Mouse (Mus musculus): ENCODE data around the gene Tmem179. TPM values are rescaled to one million over a fixed set of nuclear protein-coding genes. Genes with fewer than 3 reads are reported as not detected.

The Tmem179 gene
- not detected for total RNA-seq (2021)
- long read RNA-seq, experiment 1: 0 reads
- long read RNA-seq, experiment 2, partial matches to known transcripts: 0 of 1 reads
- long read RNA-seq, experiment 2, other reads (novel, unspliced or antisense): 0 of 1 reads

DNA sequence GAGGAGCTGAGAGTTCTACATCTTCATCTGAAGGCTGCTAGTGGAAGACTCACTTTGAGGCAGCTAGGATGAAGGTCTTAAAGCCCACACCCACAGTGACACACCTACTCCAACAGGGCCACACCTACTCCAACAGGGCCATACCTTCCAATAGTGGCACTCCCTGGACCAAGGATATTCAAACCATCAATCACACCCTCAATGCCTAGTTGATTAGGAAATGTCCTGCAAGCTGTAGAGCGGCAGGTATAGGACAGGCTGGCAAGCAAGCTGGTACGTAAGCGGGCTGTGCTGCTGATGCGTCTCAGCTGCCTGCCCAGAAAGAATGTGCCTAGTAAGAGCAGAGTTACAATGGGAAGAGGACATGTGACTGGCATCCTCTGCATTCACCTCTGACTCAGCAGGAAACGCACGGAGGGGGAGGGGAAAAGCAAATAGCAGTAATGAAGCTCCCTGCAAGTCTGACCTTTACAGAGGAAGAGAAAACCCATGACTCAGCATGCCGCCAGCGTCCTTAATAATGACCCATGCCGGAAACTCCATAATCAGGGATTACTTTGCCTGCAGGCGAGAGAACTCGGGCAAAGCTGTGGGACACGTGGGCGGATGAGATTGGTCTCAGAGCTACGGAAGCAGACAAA is at the start of gene Tmem179:
Gene Tmem179 (minus strand): TSS at position 51 of the 641 bp plus-strand sequence.
- intact Hi-C loops (cut with DNase I): loop anchor here (2.0 kb wide), 1 partner anchor 22 kb away; no protein-coding TSS in a partner anchor

DNA sequence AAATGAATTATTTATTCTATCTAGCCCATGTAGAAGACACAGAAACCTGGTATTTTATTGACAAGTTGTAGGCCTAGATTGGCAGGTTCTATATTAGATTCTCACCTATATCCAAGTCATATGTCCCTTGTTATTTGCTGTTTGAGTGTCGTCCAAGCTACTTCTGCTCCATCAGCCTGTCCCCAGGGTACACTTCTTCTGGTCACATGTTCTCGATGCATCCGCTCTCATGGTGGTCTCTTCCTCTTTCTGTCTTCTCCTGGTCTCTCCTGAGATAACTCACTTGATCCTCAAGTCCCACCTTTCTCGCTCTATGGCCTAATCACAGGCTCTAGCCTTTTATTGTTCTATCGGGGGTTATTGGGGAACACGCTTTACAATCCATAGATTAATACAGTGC is 46.5 kb upstream of the Tmem179 start:
- DNase-seq: no peak
- intact Hi-C loops (cut with DNase I): no loop called here

More for the DNA sequence above, at the start of gene Tmem179:
- DNase-seq: peak; percentile 35 to 65

DNA sequence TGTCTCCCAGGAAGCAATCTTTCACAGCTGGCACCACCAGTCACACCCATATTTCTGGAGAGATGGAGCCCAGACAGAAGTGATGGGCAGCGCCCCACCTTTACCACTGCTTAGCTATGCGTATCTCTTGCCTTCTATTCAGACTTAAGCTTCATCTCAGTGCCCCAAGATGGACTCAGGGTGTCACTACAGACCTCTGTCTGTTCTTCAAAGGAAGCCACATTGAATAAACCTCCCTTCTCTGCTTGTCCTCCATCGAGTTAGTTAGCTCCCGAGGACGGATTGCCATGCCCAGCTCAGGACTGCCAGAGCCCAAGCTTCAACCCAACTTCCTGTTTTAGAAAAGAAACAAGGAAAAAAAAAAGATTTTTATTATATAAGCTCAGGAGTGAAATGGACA is 45.9 kb upstream of the Tmem179 start:
- DNase-seq: no peak
- intact Hi-C loops (cut with DNase I): no loop called here

DNA sequence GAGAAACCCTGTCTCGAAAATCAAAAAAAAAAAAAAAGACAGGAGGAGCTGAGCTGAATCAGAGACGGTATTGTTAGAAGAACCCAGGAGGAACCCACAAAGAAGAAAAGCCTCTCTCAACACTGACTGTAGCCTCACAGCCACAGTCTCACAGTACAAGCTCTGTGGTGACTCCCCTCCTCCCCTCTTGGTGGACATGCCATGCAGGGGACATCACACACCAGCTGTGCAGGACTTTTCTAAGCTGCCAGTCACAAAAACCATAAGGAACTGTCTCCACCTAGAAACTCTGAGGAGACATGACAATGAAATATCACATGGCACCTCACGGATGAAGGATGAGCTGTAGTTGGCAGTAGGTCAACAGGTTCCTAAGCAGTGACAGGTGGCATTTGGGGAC is 44.6 kb upstream of the Tmem179 start:
- no peak for DNase-seq
- intact Hi-C loops (cut with DNase I): no loop called here

DNA sequence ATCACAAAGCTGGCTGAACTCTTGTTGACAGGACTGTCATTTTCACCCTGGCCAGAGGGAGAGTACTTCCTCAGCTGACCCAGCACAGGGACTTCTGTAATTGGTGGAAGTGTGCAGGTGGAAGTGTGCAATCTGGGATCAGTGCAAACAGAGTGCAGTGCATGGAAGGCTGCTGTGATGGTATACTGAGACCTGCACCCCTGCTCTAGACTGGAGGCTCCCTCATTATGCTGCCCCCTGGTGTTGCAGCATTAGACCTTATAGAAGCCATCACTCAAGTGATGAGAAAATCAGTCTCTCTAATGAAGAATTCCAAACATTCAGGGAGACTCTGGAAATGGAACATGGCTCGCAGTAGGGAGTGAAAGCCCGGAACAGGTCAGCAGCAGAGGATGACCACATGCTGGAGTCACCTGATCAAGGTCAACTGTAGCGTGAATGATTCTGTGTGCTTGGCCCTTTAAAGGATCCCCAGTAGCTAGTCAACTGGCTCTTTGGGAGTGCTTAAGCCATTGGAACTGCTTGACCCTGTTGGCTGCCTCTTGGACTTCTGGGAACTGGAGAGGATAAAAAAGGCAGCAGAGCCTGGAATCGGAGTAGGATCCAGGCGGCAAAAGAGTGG is 43.7 kb upstream of the Tmem179 start:
- DNase-seq: peak; percentile 34 to 49
- intact Hi-C loops (cut with DNase I): no loop called here

DNA sequence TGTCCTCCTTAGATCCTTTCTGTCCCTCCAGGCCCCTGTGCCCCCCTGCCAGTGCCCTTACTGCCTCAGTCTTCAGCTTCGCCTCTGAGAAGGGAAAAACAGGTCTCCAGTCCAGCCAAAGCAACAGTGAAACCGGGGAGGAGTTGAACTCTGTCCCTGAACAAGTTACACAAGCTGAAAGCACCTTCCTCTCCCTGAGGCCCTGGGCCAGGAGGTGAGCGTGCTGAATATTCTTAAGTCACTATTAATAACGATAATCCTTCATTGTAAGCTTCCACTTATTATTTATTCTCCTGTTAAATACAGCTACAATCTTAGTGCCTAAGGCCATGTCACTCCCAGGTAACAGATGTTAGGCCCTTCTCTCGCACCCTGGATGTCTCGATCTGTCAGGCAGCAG is 43.1 kb upstream of the Tmem179 start:
- intact Hi-C loops (cut with DNase I): no loop called here
- no peak for DNase-seq

DNA sequence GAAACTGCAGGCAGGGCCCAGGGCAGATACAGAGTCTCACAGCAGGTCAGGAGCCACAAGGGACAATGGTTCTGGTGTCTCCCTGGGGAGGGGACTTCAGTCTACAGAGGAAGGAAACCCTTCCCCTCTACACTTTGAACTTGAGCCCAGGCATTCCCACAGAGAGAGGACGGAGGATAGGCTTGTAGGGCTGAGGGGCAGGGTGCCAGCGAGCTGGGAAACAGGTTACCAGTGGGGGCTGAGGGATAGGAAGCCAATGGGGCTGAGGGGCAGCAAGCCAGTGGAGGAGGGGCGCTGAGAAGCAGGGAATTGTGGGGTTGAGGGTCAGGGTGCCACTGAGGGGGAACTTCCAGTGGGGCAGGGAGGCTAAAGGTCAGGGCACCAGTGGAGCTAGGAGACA is 42.7 kb upstream of the Tmem179 start:
- intact Hi-C loops (cut with DNase I): no loop called here
- DNase-seq: peak; percentile 51 to 57

DNA sequence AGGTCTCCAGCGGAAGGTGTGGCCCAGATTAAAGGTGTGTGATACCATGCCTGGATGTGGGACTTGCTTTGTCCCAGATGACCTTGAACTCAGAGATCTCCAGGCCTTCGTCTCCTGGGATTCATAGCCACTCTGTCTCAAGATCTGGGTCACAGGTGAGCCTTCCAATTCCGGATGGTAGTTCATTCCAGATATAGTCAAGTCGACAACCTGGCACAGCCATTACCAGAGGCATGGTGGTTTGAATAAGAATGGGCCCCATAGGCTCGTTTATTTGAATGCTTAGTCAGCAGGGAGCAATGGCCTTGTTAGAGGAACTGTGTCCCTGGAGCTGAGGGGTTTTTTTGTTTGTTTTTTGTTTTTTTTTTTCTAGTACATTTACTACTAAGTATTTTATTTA is 40.7 kb upstream of the Tmem179 start:
- no peak for DNase-seq
- intact Hi-C loops (cut with DNase I): no loop called here

DNA sequence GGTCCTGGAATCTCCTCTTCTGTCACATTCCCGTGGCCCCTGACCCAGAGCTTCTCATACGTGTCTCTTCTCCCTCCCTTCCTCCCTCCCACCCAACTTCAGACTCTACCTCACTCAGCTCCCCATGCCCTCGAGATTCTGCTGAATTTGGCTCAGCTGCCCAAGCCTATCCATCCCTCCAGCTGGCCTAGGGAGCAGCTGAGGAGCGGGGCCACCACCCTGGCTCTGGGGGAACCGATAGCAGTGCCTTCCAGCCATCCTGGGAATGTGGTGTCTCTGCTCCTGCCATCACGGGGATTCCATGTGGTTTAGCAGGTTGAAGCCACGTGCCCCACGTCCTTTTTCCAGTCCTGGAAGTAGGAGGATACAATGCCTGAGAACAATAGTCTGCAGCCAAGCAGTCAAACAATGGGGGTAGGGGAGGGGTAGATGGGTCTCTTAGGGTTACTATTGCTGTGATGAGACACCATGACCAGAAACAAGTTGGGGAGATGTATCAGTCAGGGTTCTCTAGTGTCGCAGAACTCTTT is 40.0 kb upstream of the Tmem179 start:
- intact Hi-C loops (cut with DNase I): no loop called here
- DNase-seq: no peak

DNA sequence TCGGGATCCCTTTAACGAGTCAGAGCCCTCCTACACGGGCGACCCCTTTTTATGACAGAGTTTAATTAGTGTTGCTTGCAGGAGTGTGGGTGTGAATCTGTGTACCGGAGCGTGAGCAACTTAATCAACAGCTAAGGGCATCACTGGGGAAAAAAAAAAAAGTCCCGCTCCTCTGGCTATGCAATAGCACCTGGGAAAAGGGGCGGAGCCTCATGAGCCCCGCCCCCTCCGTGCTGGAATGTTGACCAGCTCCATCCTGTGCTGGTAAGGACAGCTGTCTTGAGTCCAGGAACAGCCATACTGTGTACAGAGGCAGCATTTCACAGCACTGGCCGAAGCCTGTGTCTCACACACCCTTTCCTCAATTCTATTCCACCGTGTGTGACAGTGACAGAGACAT is 38.4 kb upstream of the Tmem179 start:
- intact Hi-C loops (cut with DNase I): loop anchor here (5.0 kb wide), 1 partner anchor 152 kb away; no protein-coding TSS in a partner anchor

DNA sequence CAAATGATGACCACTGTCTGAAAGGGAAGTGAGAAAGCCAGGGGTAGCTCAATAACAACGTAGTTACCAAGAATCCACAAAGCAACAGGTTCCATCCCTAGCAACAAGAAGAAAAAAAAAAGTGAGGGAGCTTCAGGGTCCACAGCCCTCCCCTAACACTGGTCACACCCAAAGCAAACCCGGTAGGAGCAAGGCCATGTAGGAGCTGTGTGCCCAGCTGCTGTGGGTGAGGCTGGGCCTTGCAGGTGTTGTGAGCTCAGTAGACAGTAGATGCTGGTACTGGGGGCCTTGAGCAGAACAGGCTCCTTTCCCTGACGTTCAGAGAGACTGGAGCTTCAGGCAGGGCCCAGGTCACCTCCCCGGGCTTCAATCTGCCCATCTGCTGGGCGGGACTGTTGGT is 36.0 kb upstream of the Tmem179 start:
- no peak for DNase-seq
- intact Hi-C loops (cut with DNase I): loop anchor here (1.0 to 5.0 kb wide), 4 partner anchors 22 to 155 kb away; no protein-coding TSS in a partner anchor

More for the DNA sequence above, 38.4 kb upstream of the Tmem179 start:
- no peak for DNase-seq

DNA sequence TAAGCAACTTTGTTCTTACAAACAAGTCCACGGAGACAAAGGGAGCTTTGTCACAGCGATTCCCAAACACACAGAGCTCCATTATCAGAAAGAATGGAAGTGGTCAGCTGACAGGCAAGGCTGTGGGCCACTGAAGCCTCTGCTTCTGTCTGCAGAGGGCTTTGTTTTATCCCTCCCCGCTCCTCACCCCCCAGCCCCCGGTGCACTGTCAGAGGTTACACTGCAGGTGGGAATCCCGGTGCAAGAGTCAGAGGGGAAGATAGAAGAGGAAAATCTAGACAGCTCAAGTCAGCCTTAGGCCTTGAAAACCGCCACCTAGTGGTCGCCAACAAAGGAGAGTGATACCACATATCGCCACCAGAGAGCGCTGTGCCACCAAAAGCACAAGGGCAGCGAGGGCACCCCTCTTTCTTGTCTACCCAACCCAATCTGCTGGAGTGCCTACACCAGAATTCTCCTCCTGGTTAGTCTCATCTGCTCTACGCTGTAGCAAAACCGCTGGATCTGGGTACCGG is 35.4 kb upstream of the Tmem179 start:
- intact Hi-C loops (cut with DNase I): loop anchor here (1.0 to 5.0 kb wide), 4 partner anchors 23 to 155 kb away; no protein-coding TSS in a partner anchor
- peak; percentile 84 to 92 for DNase-seq

DNA sequence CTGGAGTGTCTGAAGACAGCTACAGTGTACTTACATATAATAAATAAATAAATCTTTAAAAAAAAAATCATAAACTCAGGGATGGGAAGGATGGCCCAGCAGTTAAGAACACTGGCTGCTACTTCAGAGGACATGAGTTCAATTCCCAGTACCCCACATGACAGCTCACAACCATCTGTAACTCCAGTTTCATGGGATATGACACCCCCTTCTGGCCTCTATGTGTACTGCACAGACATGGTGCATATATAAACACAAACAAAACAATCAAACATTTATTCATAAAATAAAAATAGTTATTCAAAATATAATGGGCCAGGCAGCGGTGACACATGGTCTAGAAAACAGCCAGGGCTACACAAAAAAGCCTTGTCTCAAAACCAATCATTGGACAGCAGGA is 32.7 kb upstream of the Tmem179 start:
- intact Hi-C loops (cut with DNase I): no loop called here
- no peak for DNase-seq

DNA sequence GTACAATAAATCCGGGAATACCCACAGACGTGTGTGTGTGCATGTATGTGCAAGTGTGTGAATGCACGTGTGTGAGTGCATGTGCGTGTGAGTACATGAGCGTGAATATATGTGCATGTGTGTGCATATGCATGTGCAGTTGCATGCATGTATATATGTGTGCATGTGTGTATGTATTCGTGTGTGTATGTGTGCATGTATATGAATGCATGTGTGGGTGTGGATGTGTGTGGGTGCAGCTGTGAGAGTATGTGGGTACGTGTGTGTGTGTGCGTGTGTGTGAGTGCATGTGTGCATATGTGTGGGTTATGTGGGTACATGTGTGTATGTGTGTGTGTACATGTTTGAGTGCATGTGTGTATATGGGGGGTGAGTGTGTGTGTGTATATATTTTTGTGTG is 29.6 kb upstream of the Tmem179 start:
- no peak for DNase-seq
- intact Hi-C loops (cut with DNase I): no loop called here

DNA sequence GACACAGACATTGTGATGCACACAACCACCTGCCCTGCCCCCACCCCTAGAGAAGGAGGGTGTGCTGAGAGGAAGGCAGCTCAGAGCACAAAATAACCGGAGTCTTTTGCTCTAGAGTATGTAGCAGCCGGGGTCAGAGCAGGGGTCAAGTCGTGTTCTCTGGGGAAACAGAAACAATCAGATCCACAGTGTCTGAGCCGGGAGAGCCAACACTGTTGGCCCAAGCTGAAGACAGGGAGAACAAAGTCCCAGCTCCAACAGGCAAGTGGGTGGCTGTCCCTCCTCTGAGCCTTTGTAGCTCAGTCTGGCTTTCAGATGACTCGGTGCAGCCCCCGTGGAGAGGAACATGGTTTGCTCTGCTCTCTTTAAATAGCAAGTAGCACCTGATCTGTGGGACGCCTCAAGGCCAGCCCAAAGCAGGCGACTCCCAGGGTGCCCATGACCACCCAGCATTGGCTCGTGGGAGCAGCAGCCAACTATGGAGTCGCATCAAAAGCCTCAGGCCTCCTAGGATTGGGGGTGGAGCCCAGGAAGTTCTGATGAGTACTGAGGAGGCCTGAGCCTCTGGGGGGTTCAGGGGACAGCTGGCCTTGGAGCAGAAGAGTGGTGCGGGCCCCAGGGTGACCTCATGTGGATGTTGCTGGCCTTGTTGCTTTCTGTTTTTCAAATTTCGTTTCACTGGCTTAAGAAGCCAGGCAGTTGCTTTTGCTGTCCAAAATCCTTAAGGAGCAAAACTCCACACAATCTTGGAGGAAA is 28.6 kb upstream of the Tmem179 start:
- intact Hi-C loops (cut with DNase I): loop anchor here (5.0 kb wide), 2 partner anchors 133 to 168 kb away; no protein-coding TSS in a partner anchor
- DNase-seq: peak in 1 of 2 experiments; percentile 44

DNA sequence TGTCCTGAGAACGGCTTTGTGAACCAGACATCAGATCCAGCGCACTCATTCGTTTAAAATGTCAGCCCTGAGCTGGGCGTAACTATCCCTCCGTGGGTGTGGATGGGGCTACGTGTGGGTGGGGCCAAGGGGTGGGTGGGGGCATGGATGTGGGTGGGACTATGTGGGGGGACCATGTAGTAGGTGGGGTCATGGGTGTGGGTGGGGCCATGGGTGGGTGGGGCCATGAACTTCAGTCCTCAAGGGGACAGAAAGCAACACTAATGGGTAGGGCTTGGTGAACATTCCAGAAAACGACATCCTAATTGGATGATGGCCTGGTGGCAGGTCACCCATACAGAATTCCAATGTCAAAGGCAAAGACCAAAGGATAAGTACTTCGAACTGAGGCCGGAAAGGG is 27.4 kb upstream of the Tmem179 start:
- intact Hi-C loops (cut with DNase I): loop anchor here (1.0 to 5.0 kb wide), 6 partner anchors 47 to 429 kb away; no protein-coding TSS in a partner anchor

DNA sequence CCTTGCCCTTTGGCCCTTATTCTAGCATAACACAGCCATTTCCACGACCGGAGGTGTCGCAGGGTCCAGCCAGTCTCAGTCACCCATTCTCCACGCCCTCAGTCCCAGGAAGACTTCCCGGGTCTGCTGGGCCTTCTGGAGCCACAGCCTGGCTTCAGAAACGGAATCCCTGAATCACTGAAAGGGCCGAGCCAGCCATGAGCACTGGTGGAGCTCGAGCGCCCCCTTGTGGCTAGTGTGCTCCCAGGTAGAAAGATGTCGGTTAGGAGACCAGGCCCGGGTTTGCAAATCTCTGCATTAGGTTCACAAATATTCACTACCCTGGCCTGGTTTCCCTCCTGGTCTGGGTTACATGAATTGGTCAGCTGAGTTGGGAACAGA is 26.4 kb upstream of the Tmem179 start:
- peak; percentile 92 to 96 for DNase-seq
- intact Hi-C loops (cut with DNase I): loop anchor here (1.0 to 5.0 kb wide), 6 partner anchors 46 to 428 kb away; no protein-coding TSS in a partner anchor

More for the DNA sequence above, 27.4 kb upstream of the Tmem179 start:
- DNase-seq: no peak

DNA sequence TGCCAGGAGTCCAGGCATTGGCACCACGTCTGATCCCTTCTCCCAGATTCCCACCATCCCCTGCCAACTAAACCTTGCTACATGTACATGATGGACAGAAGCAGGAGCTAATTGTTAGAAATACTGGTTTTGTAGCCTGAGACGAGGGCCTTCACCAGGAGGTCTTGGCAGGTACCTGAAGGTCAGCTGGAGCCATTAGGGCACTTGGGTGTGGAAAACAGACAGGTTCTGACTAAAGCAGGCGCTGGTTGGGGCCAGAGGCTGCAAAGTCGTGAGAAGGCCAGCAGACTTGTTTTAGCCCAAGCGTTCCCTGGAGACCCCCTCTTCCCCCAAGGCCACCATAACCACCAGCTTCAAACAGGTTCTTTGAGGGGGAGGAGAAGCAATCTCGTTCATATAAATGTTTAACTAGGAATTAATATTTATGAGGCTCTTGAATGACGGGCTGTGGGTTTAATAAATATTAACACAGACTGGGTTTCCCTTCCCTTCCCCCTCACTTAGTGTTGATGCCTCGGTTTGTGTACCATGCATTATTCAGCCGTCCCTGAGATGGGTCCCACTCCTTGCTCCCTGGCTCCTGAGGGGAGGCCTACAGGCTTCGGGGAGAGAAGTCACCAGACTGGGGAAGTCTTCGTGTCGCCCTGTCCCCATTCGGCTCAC is 25.8 kb upstream of the Tmem179 start:
- DNase-seq: no peak
- intact Hi-C loops (cut with DNase I): loop anchor here (2.0 to 5.0 kb wide), 4 partner anchors 46 to 428 kb away; no protein-coding TSS in a partner anchor

DNA sequence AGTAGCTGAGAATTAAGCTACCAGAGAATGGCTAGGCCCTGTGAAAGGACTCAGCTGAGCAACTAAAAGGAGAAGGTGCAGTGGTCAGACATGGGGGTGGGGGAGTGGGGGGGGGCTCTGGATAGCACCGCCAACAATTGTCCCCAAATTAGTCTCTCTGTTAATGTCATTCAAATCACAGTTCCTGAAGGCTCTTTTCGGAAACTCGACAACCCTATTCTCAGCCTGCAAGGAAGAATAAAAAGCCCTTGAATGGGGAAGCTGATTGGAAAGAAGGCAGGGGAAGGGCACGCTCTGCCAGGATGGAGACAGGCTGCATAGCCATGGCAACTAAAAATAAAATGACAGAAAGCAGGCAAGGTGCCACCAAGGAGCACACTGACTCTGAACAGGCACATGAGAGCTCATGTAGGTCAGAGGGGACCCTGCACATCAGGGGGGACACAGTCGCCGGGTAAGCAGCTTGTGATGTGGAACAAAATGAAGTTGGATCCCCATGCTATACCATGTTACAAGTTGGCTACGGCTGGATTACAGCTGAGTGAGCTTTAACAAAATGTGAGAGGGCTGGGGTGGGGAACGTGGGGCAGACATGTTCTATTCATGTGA is 25.0 kb upstream of the Tmem179 start:
- intact Hi-C loops (cut with DNase I): loop anchor here (2.0 to 5.0 kb wide), 4 partner anchors 45 to 427 kb away; no protein-coding TSS in a partner anchor
- DNase-seq: no peak
